Mouse (Mus musculus) cerebellum, adult 2 months (tissue): Measurements from ENCODE around the gene Sohlh2.

Experiments
- CTCF ChIP-seq: fragments of 200-500 bp; IDR thresholded peaks from 2 replicates; pipeline ENCODE4 v1.5.1; 2011; ENCODE audit warnings: low read depth, mild to moderate bottlenecking, control low read depth, low read length, moderate library complexity, borderline replicate concordance; ENCODE audit not compliant: insufficient read depth
- POLR2A ChIP-seq: fragments of 200-500 bp; IDR thresholded peaks from 2 replicates; pipeline ENCODE4 v1.6.1; 2011; ENCODE audit warnings: low read length, control low read depth, borderline replicate concordance; ENCODE audit not compliant: insufficient read depth

GRCm38 (mm10) chr3:55193351-55193750 lies 11.5 kb downstream of the Sohlh2 start:
- TF ChIP-seq POLR2A, result no peak
- TF ChIP-seq CTCF, result no peak
